Mouse (Mus musculus) heart, postnatal 0 days (tissue): ENCODE results near the gene Asic1.

Experiments
- CTCF ChIP-seq: IDR thresholded peaks from 2 replicates; pipeline ENCODE4 v1.5.1; 2016; ENCODE audit warnings: antibody characterized with exemption, control low read depth, low read depth
- EP300 ChIP-seq: IDR thresholded peaks from 2 replicates; pipeline ENCODE4 v1.6.1; 2016; ENCODE audit warnings: antibody characterized with exemption, low read depth

DNA sequence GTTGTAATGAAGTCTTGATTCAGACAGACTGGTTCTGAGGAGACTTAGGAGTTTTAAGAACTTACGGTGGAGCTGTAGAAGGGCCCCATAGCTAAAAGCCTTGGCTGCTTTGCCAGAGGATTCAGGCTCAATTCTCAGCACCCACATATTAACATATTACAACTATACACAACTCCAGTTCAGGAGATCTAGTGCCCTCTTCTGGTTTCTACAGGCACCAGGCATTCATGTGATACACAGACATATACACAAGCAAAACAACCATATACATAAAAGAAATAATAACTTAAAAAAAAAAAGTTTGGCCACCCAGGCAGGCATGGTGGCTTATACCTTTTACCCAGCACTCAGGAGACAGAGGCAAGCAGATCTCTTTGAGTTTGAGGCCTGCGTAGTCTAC lies 2.6 kb upstream of the Asic1 start:
- TF ChIP-seq CTCF (no peak), EP300 (no peak)
